Mouse (Mus musculus) midbrain, embryonic 11.5 days (tissue): ENCODE measurements around the gene Fam192a. TPM values are rescaled to one million over a fixed set of nuclear protein-coding genes. Genes with fewer than 3 reads are reported as not detected.

Experiments
- ATAC-seq: fragments of 200-750 bp; cut with Nextera tagmentation; 2 replicates; pipeline ENCODE4 v1.8.0; 2017; ENCODE audit warnings: moderate TSS enrichment, moderate library complexity; ENCODE audit not compliant: low FRiP score
- DNase-seq: peaks from one replicate; pipeline ENCODE4 v3.0.0; 2015; ENCODE audit warnings: low spot score; ENCODE audit errors: missing footprints
- H3K27ac ChIP-seq: fragments of 300-500 bp; sonication (generic); 2 replicates; pipeline ENCODE4 v1.5.1; 2014; ENCODE audit warnings: low read depth, low read length
- H3K27me3 ChIP-seq: fragments of 300-500 bp; sonication (generic); 2 replicates; pipeline ENCODE4 v1.6.1; 2014; ENCODE audit warnings: mild to moderate bottlenecking, low read length, moderate library complexity, mixed read lengths; ENCODE audit not compliant: control insufficient read depth, insufficient read depth
- H3K36me3 ChIP-seq: fragments of 300-500 bp; sonication (generic); 2 replicates; pipeline ENCODE4 v1.6.1; 2014; ENCODE audit warnings: mild to moderate bottlenecking, low read length, moderate library complexity, mixed read lengths; ENCODE audit not compliant: control insufficient read depth, insufficient read depth
- H3K4me1 ChIP-seq: fragments of 300-500 bp; sonication (generic); 2 replicates; pipeline ENCODE4 v1.6.1; 2014; ENCODE audit warnings: low read length; ENCODE audit not compliant: control insufficient read depth, insufficient read depth
- H3K4me2 ChIP-seq: fragments of 300-500 bp; sonication (generic); 2 replicates; pipeline ENCODE4 v1.6.1; 2014; ENCODE audit warnings: mild to moderate bottlenecking, moderate library complexity
- H3K4me3 ChIP-seq: fragments of 300-500 bp; sonication (generic); 2 replicates; pipeline ENCODE4 v1.5.1; 2014; ENCODE audit warnings: low read depth, low read length
- H3K9ac ChIP-seq: fragments of 300-500 bp; sonication (generic); 2 replicates; pipeline ENCODE4 v1.6.1; 2014; ENCODE audit warnings: low read length
- H3K9me3 ChIP-seq: fragments of 300-500 bp; sonication (generic); 2 replicates; pipeline ENCODE4 v1.6.1; 2016; ENCODE audit warnings: low read length; ENCODE audit not compliant: control insufficient read depth
- WGBS: fragments of 180-500 bp; shearing (Covaris S2); extraction: QIAGEN DNeasy Blood & Tissue Kit; methylation state at CpG from one replicate; pipeline ENCODE4 v1.1.7; 2014; 5-methylcytosine and 5-hydroxymethylcytosine counted together
- polyA plus RNA-seq: library from polyadenylated mRNA; unstranded; fragments of >200 nt; fragmentation: Nextera tagmentation; extraction: Ambion mirVana; gene quantifications from 2 replicates; pipeline ENCODE4 v1.2.1, GENCODE M21; 2014

Gene Fam192a
- polyA plus RNA-seq: 107 and 127 TPM in 2 replicates

GRCm38 (mm10) chr8:94601607-94602385 is at the start of gene Fam192a, which contains the start of gene Rspry1:
Gene Fam192a, minus strand, starts transcription at chr8:94601997.
Gene Rspry1, plus strand, starts transcription at chr8:94601937.
- H3K36me3 ChIP-seq: no peaks in the 10 kb centered on the region
- ATAC-seq (peak; percentile 99), DNase-seq (peak; percentile 100)
- H3K9me3 ChIP-seq: no peaks in the 10 kb centered on the region
- no peaks in the 10 kb centered on the region for H3K27me3 ChIP-seq
- peak within 1 kb of the TSS; percentile 88 for H3K9ac ChIP-seq
- WGBS: under 1% methylated on average over 55 of the region's 55 CpGs
- H3K4me1 ChIP-seq: peaks cover 19% of the 10 kb centered on the region
- peak within 1 kb of the TSS; percentile 69 for H3K27ac ChIP-seq
- peak within 1 kb of the TSS; percentile 85 for H3K4me3 ChIP-seq
- H3K4me2 ChIP-seq: peak within 1 kb of the TSS; percentile 80

- Histone ChIP-seq H3K9ac (no peak overlapping the region), H3K4me3 (no peak overlapping the region), H3K36me3 (peaks cover 10% of the 10 kb centered on the region), H3K27me3 (no peaks in the 10 kb centered on the region), H3K4me2 (no peak overlapping the region), H3K9me3 (no peaks in the 10 kb centered on the region), H3K27ac (no peak overlapping the region), H3K4me1 (no peaks in the 10 kb centered on the region)
- DNase-seq (peak; percentile 56), ATAC-seq (no peak)
- WGBS: 46% methylated on average over 3 of the region's 3 CpGs
Observed at GRCm38 (mm10) chr8:94649496-94649895, 47.7 kb upstream of the Fam192a start.

GRCm38 (mm10) chr8:94646165-94646564 is 44.4 kb upstream of the Fam192a start:
- DNase-seq: peak; percentile 57
- H3K9me3 ChIP-seq: no peaks in the 10 kb centered on the region
- ATAC-seq: no peak
- peaks cover 11% of the 10 kb centered on the region for H3K36me3 ChIP-seq
- no peaks in the 10 kb centered on the region for H3K4me1 ChIP-seq
- 92% methylated on average over 3 of the region's 3 CpGs for WGBS
- H3K9ac ChIP-seq: no peak overlapping the region
- no peak overlapping the region for H3K27ac ChIP-seq
- H3K4me2 ChIP-seq: no peak overlapping the region
- H3K27me3 ChIP-seq: no peaks in the 10 kb centered on the region
- H3K4me3 ChIP-seq: no peak overlapping the region

- ATAC-seq (no peak), DNase-seq (no peak)
- H3K4me3 ChIP-seq: no peak overlapping the region
- H3K27ac ChIP-seq: no peak overlapping the region
- peaks cover 13% of the 10 kb centered on the region for H3K36me3 ChIP-seq
- H3K9ac ChIP-seq: no peak overlapping the region
- H3K27me3 ChIP-seq: no peaks in the 10 kb centered on the region
- 51% methylated on average over 1 of the region's 1 CpGs for WGBS
- H3K4me1 ChIP-seq: no peaks in the 10 kb centered on the region
- H3K9me3 ChIP-seq: no peaks in the 10 kb centered on the region
- H3K4me2 ChIP-seq: no peak overlapping the region
Observed at GRCm38 (mm10) chr8:94645202-94645601, 43.4 kb upstream of the Fam192a start.

GRCm38 (mm10) chr8:94641938-94642337 is 40.1 kb upstream of the Fam192a start:
- WGBS: 88% methylated on average over 3 of the region's 3 CpGs
- Histone ChIP-seq H3K4me1 (no peaks in the 10 kb centered on the region), H3K27me3 (no peaks in the 10 kb centered on the region), H3K36me3 (peaks cover 19% of the 10 kb centered on the region), H3K4me3 (no peak overlapping the region), H3K4me2 (no peak overlapping the region), H3K9ac (no peak overlapping the region), H3K27ac (no peak overlapping the region), H3K9me3 (no peaks in the 10 kb centered on the region)
- DNase-seq: no peak
- ATAC-seq: no peak

- DNase-seq: no peak
- H3K9ac ChIP-seq: no peak overlapping the region
- no peak for ATAC-seq
- WGBS: 98% methylated on average over 2 of the region's 2 CpGs
- H3K9me3 ChIP-seq: no peaks in the 10 kb centered on the region
- no peak overlapping the region for H3K27ac ChIP-seq
- no peak overlapping the region for H3K4me2 ChIP-seq
- H3K27me3 ChIP-seq: no peaks in the 10 kb centered on the region
- no peaks in the 10 kb centered on the region for H3K4me1 ChIP-seq
- H3K36me3 ChIP-seq: peaks cover 16% of the 10 kb centered on the region
- H3K4me3 ChIP-seq: no peak overlapping the region
Observed at GRCm38 (mm10) chr8:94641183-94641582, 39.4 kb upstream of the Fam192a start.

- H3K36me3 ChIP-seq: peaks cover 9% of the 10 kb centered on the region; the same call in 1 of the 2 replicates
- H3K4me3 ChIP-seq: no peak overlapping the region
- H3K9ac ChIP-seq: no peak overlapping the region
- no peaks in the 10 kb centered on the region for H3K27me3 ChIP-seq
- no peak overlapping the region for H3K4me2 ChIP-seq
- DNase-seq (no peak), ATAC-seq (no peak)
- H3K27ac ChIP-seq: no peak overlapping the region
- no peaks in the 10 kb centered on the region for H3K9me3 ChIP-seq
- H3K4me1 ChIP-seq: no peaks in the 10 kb centered on the region
Observed at GRCm38 (mm10) chr8:94634211-94634610, 32.4 kb upstream of the Fam192a start.

GRCm38 (mm10) chr8:94633564-94634194 is 31.9 kb upstream of the Fam192a start:
- Histone ChIP-seq H3K9me3 (no peaks in the 10 kb centered on the region), H3K27me3 (no peaks in the 10 kb centered on the region), H3K9ac (no peak overlapping the region), H3K36me3 (peaks cover 8% of the 10 kb centered on the region; the same call in 1 of the 2 replicates), H3K4me3 (no peak overlapping the region), H3K4me1 (no peaks in the 10 kb centered on the region), H3K4me2 (no peak overlapping the region), H3K27ac (no peak overlapping the region)
- DNase-seq: no peak
- 94% methylated on average over 2 of the region's 2 CpGs for WGBS
- no peak for ATAC-seq

GRCm38 (mm10) chr8:94624885-94625284 is 23.1 kb upstream of the Fam192a start:
- ATAC-seq: no peak
- 96% methylated on average over 1 of the region's 1 CpGs for WGBS

More at GRCm38 (mm10) chr8:94624885-94625284, 23.1 kb upstream of the Fam192a start:
- H3K9me3 ChIP-seq: no peaks in the 10 kb centered on the region
- H3K4me1 ChIP-seq: no peaks in the 10 kb centered on the region
- H3K4me2 ChIP-seq: no peak overlapping the region
- no peaks in the 10 kb centered on the region; the same call in 1 of the 2 replicates for H3K36me3 ChIP-seq
- H3K27me3 ChIP-seq: no peaks in the 10 kb centered on the region
- no peak overlapping the region for H3K9ac ChIP-seq
- H3K27ac ChIP-seq: no peak overlapping the region
- no peak overlapping the region for H3K4me3 ChIP-seq
- DNase-seq: no peak
